Mouse (Mus musculus) heart, embryonic 15.5 days (tissue): ENCODE measurements around the gene Gm36210. TPM values are rescaled to one million over a fixed set of nuclear protein-coding genes. Genes with fewer than 3 reads are reported as not detected.
"Not testable (repeated sequence)": the region's sequence is repeated elsewhere in the genome, so short reads cannot be mapped to it uniquely, and the experiment has no call there.

ENCODE experiments used
- ATAC-seq: fragments of 200-750 bp; cut with Nextera tagmentation; replicated peaks from 2 replicates; pipeline ENCODE4 v1.8.0; 2017; ENCODE audit warnings: low read depth, moderate TSS enrichment; ENCODE audit not compliant: insufficient number of reproducible peaks, insufficient read depth, low FRiP score
- H3K27ac ChIP-seq: fragments of 300-500 bp; sonication (generic); 2 replicates; pipeline ENCODE4 v1.5.1; 2015; ENCODE audit warnings: mild to moderate bottlenecking, inconsistent platforms
- H3K27me3 ChIP-seq: fragments of 300-500 bp; sonication (generic); 2 replicates; pipeline ENCODE4 v1.6.1; 2015; ENCODE audit warnings: inconsistent platforms
- H3K36me3 ChIP-seq: fragments of 300-500 bp; sonication (generic); 2 replicates; pipeline ENCODE4 v1.6.1; 2015; ENCODE audit warnings: mild to moderate bottlenecking, inconsistent platforms
- H3K4me1 ChIP-seq: fragments of 300-500 bp; sonication (generic); replicated peaks from 2 replicates; pipeline ENCODE4 v1.6.1; 2015; ENCODE audit warnings: inconsistent platforms
- H3K4me2 ChIP-seq: fragments of 300-500 bp; sonication (generic); 2 replicates; pipeline ENCODE4 v1.6.1; 2015; ENCODE audit warnings: inconsistent platforms, mild to moderate bottlenecking, moderate library complexity
- H3K4me3 ChIP-seq: fragments of 300-500 bp; sonication (generic); 2 replicates; pipeline ENCODE4 v1.5.1; 2015; ENCODE audit warnings: mild to moderate bottlenecking, inconsistent platforms
- H3K9ac ChIP-seq: fragments of 300-500 bp; sonication (generic); 2 replicates; pipeline ENCODE4 v1.6.1; 2015; ENCODE audit warnings: mild to moderate bottlenecking, inconsistent platforms
- H3K9me3 ChIP-seq: fragments of 300-500 bp; sonication (generic); replicated peaks from 2 replicates; pipeline ENCODE4 v1.6.1; 2016; ENCODE audit warnings: inconsistent platforms
- WGBS: fragments of 180-500 bp; shearing (Covaris S2); methylation state at CpG from one replicate; pipeline ENCODE4 v1.1.7; 2015; ENCODE audit warnings: mixed read lengths; 5-methylcytosine and 5-hydroxymethylcytosine counted together
- polyA plus RNA-seq: library from polyadenylated mRNA; unstranded; fragments of >200 nt; fragmentation: Nextera tagmentation; extraction: Ambion mirVana; gene quantifications from 2 replicates; pipeline ENCODE4 v1.2.1, GENCODE M21; 2015

Gene Gm36210
- polyA plus RNA-seq, 1 experiment from 2014 or later: not detected

DNA sequence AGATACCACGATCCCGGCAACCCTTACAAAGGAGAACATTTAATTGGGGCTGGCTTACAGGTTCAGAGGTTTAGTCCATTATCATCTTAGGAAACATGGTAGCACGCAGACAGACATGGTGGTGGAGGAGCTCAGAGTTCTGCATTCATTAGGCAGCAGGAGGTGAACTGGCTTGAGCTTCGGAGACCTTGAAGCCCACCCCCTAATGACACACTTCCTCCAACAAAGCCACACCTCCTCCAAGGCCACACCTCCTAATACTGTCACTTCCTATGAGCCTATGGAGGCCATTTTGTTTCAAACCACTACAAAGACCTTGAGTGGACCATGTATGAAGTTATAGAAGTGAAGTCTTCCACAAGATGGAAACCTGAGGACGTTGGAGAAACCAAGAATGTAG lies 5.9 kb upstream of the Gm36210 start:
- no peak overlapping the region for H3K4me3 ChIP-seq
- no peak overlapping the region for H3K27ac ChIP-seq
- H3K27me3 ChIP-seq: no peaks in the 10 kb centered on the region
- H3K4me1 ChIP-seq: peaks cover 16% of the 10 kb centered on the region
- H3K9ac ChIP-seq: no peak overlapping the region
- no peak overlapping the region for H3K4me2 ChIP-seq
- H3K36me3 ChIP-seq: 0 out of 2 replicates have a peak, but pooled peaks cover 3% of the 10 kb centered on the region
- ATAC-seq: no peak
- H3K9me3 ChIP-seq: no peaks in the 10 kb centered on the region
- 53% methylated on average over 5 of the region's 5 CpGs for WGBS

GRCm38 (mm10) chr7:4911561-4911960 lies 5.2 kb upstream of the Gm36210 start:
- Histone ChIP-seq H3K36me3 (no peaks in the 10 kb centered on the region), H3K9me3 (no peaks in the 10 kb centered on the region), H3K27me3 (no peaks in the 10 kb centered on the region), H3K4me3 (no peak overlapping the region), H3K4me2 (no peak overlapping the region), H3K27ac (no peak overlapping the region), H3K4me1 (peaks cover 16% of the 10 kb centered on the region), H3K9ac (no peak overlapping the region)
- ATAC-seq: no peak
- WGBS: 27% methylated on average over 9 of the region's 9 CpGs

GRCm38 (mm10) chr7:4902404-4902803 lies 3.9 kb downstream of the Gm36210 start:
- H3K4me2 ChIP-seq: no peak overlapping the region
- H3K27me3 ChIP-seq: no peaks in the 10 kb centered on the region
- H3K4me1 ChIP-seq: peaks cover 18% of the 10 kb centered on the region
- 77% methylated on average over 9 of the region's 9 CpGs for whole genome bisulfite sequencing
- no peak for ATAC-seq
- H3K9ac ChIP-seq: no peak overlapping the region
- no peak overlapping the region for H3K4me3 ChIP-seq
- no peak overlapping the region for H3K27ac ChIP-seq
- H3K9me3 ChIP-seq: no peaks in the 10 kb centered on the region
- H3K36me3 ChIP-seq: no peaks in the 10 kb centered on the region

DNA sequence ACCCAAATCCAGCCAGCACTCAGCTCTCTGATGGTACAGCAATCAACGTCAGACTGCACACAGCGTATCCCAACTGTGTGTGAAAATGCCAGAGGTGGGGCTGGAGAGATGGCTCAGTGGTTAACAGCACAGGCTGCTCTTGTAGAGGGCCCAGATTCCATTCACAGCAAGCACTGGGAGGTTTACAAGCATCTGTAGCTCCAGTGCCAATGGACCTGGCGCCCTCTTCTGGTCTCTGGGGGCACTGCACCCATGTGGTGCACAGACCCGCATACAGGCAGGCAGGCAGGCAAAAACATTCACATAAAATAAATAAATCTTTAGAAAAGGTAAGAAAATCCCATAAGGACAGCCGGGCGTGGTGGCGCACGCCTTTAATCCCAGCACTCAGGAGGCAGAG lies 5.1 kb downstream of the Gm36210 start:
- H3K4me2 ChIP-seq: peak overlapping the region; percentile 69
- no peaks in the 10 kb centered on the region for H3K9me3 ChIP-seq
- peaks cover 13% of the 10 kb centered on the region for H3K4me1 ChIP-seq
- peak overlapping the region; percentile 37; the same call in 1 of the 2 replicates for H3K27ac ChIP-seq
- ATAC-seq: no peak
- H3K36me3 ChIP-seq: no peaks in the 10 kb centered on the region
- H3K9ac ChIP-seq: no peak overlapping the region
- no peak overlapping the region; the same call in 1 of the 2 replicates for H3K4me3 ChIP-seq
- WGBS: 50% methylated on average over 8 of the region's 8 CpGs
- no peaks in the 10 kb centered on the region for H3K27me3 ChIP-seq

DNA sequence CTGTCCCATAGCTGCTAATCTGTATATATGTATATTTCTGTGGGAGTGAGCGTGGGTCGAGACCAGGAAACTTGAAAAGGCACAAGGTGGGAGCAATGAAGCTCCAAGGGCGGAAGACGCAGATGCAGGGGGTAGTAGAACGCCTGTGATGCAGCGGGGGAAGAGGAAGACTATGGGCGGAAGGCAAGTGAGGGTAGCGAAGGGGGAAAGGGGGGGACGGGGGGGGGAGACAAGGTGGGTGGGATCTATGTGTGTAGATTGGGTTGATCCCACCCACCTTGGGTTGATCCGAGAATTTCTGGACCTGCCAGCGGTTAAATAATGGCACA lies 5.8 kb downstream of the Gm36210 start:
- Histone ChIP-seq H3K9ac (0 out of 2 replicates have a peak overlapping the region, but pooled peaks have one; percentile 33), H3K4me1 (peaks cover 13% of the 10 kb centered on the region), H3K27ac (peak overlapping the region; percentile 79), H3K27me3 (no peaks in the 10 kb centered on the region), H3K4me2 (peak overlapping the region; percentile 69), H3K9me3 (no peaks in the 10 kb centered on the region), H3K36me3 (no peaks in the 10 kb centered on the region), H3K4me3 (peak overlapping the region; percentile 43)
- WGBS: 17% methylated on average over 11 of the region's 11 CpGs
- ATAC-seq: no peak

GRCm38 (mm10) chr7:4899649-4900522 lies 6.4 kb downstream of the Gm36210 start:
- H3K4me3 ChIP-seq: peak overlapping the region; percentile 43
- H3K4me1 ChIP-seq: peaks cover 13% of the 10 kb centered on the region
- no peaks in the 10 kb centered on the region for H3K36me3 ChIP-seq
- H3K9ac ChIP-seq: peak overlapping the region; percentile 37
- ATAC-seq: peak; percentile 64
- H3K9me3 ChIP-seq: no peaks in the 10 kb centered on the region
- H3K27ac ChIP-seq: peak overlapping the region; percentile 79
- no peaks in the 10 kb centered on the region for H3K27me3 ChIP-seq
- H3K4me2 ChIP-seq: peak overlapping the region; percentile 69
- 4% methylated on average over 19 of the region's 19 CpGs for WGBS

GRCm38 (mm10) chr7:4898851-4899648 lies 7.3 kb downstream of the Gm36210 start:
- no peaks in the 10 kb centered on the region for H3K36me3 ChIP-seq
- H3K9me3 ChIP-seq: no peaks in the 10 kb centered on the region
- no peak overlapping the region for H3K27ac ChIP-seq
- H3K27me3 ChIP-seq: no peaks in the 10 kb centered on the region
- WGBS: 20% methylated on average over 16 of the region's 18 CpGs
- H3K9ac ChIP-seq: peak overlapping the region; percentile 37
- peaks cover 13% of the 10 kb centered on the region for H3K4me1 ChIP-seq
- peak overlapping the region; percentile 69 for H3K4me2 ChIP-seq
- peak; percentile 37 for ATAC-seq
- H3K4me3 ChIP-seq: peak overlapping the region; percentile 43

DNA sequence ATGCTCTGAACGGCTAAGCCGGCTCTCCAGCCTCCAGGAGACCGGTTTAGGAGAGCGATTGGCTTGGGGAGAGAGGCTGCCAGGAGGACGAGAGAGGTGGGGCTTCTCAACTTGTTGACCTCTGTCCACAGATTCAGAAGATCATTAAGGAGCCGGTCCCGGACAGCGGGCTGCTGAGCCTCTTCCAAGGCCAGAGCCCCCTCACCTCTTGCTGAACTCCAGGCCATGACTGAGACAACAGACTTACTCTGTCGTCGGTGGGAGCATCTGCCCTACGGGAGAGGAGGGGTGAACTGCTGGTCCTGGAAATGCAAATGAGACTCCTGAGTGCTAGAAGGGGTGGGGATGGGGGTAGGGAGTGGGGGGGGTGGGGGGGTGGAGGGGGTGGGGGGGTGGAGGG lies 11.1 kb downstream of the Gm36210 start:
- 53% methylated on average over 11 of the region's 11 CpGs for WGBS
- no peak for ATAC-seq
- no peak overlapping the region for H3K4me3 ChIP-seq
- no peak overlapping the region for H3K27ac ChIP-seq
- no peak overlapping the region for H3K4me2 ChIP-seq
- no peaks in the 10 kb centered on the region for H3K9me3 ChIP-seq
- no peaks in the 10 kb centered on the region for H3K27me3 ChIP-seq
- H3K36me3 ChIP-seq: no peaks in the 10 kb centered on the region
- no peak overlapping the region for H3K9ac ChIP-seq
- peaks cover 10% of the 10 kb centered on the region for H3K4me1 ChIP-seq

GRCm38 (mm10) chr7:4886680-4887079 lies 19.6 kb downstream of the Gm36210 start:
- Histone ChIP-seq H3K4me2 (no peak overlapping the region), H3K4me1 (no peaks in the 10 kb centered on the region), H3K9me3 (no peaks in the 10 kb centered on the region), H3K9ac (no peak overlapping the region), H3K27ac (no peak overlapping the region), H3K36me3 (no peaks in the 10 kb centered on the region), H3K4me3 (no peak overlapping the region), H3K27me3 (no peaks in the 10 kb centered on the region)
- ATAC-seq: no peak
- WGBS: 57% methylated on average over 4 of the region's 4 CpGs

- not testable (repeated sequence) for H3K4me3 ChIP-seq, H3K27me3 ChIP-seq, H3K4me2 ChIP-seq, H3K27ac ChIP-seq, H3K36me3 ChIP-seq, H3K9ac ChIP-seq, ATAC-seq, H3K9me3 ChIP-seq
- WGBS: 94% methylated on average over 1 of the region's 1 CpGs
- H3K4me1 ChIP-seq: peaks cover 16% of the 10 kb centered on the region
Observed at GRCm38 (mm10) chr7:4879036-4879435, 27.3 kb downstream of the Gm36210 start.

DNA sequence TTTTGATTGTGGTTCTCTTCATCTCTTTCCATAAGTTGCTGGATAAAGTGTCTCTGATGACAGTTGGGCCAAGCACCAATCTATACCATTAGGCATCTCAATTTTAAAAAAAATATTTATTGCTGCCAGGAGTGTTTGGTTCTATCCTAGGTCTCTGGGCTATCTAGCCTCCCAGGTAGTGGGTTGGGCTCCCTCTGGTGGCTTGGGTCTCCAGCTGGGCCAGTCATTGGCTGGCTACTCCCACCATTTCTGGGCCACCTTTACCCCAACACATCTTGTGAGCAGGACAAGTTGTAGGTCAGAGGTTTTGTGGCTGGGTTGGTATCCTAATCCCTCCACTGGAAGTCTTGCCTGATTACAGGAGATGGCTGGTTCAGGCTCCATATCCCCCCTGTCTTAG lies 28.1 kb downstream of the Gm36210 start:
- Histone ChIP-seq H3K4me2 (no peak overlapping the region), H3K36me3 (no peaks in the 10 kb centered on the region), H3K9ac (no peak overlapping the region), H3K27ac (no peak overlapping the region), H3K27me3 (no peaks in the 10 kb centered on the region), H3K9me3 (no peaks in the 10 kb centered on the region), H3K4me1 (peaks cover 16% of the 10 kb centered on the region), H3K4me3 (0 out of 2 replicates have a peak overlapping the region, but pooled peaks have one; percentile 62)
- ATAC-seq: no peak
